In the genomic region with DNA sequence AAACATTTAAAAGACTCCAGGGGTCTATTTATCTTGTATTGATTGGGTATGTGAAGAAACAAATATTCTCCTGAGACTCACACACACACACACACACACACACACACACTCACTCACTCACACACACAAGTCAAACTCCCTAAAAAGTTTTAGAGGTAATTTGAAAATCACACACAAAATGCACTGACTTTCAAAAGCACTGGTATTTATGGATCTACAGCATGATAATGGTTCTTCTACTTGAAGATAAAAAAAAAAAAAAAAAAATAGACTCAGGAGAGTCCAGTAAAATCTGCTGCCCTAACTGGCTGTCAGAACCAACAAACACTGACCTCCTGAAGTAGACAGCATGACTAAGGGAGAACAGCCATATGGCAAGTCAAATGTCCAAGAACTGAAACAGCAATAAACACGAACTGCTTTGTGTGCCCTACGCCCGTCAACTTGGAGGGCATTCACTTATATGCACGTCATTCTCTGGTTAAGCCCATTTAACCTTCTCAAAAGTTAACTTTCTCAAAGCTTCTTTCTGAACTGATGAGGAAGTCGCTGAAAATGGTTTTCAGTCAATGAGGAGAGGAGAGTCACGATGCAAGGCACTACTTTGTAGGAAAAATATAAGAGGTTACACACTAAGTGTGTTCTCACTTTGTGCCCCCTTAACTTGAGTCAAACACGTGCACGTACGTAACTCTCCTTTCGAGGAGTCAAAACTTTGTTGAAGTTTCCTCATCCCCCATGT, we compare ENCODE assay signal across 8 mouse cellular contexts. TPM values are rescaled to one million over a fixed set of nuclear protein-coding genes. Genes with fewer than 3 reads are reported as not detected.
DNase-seq lines count a peak whose midpoint lies in the region; ATAC-seq lines count a peak whose summit lies in the region.

No protein-coding gene starts in this region.

- H3K4me3 ChIP-seq in kidney, embryonic 16.5 days (ENCODE audit: low read length) = peak overlapping the region; percentile 84
- peak overlapping the region; percentile 70; the same call in 1 of the 2 replicates for H3K4me3 ChIP-seq in hindbrain, embryonic 11.5 days (ENCODE audit: low read depth, low read length)
- peak overlapping the region; percentile 58 for H3K4me3 ChIP-seq in midbrain, embryonic 13.5 days (replicated peaks)

- H3K4me1 ChIP-seq in kidney, embryonic 16.5 days (ENCODE audit: insufficient read depth, low read length) = peaks cover 16% of the 10 kb centered on the region
- H3K4me1 ChIP-seq in hindbrain, embryonic 11.5 days (replicated peaks; ENCODE audit: control insufficient read depth, insufficient read depth, low read length) = no peaks in the 10 kb centered on the region
- H3K4me1 ChIP-seq in midbrain, embryonic 13.5 days (replicated peaks) = peaks cover 19% of the 10 kb centered on the region

- H3K27me3 ChIP-seq in kidney, embryonic 16.5 days (ENCODE audit: insufficient read depth, low read length) = no peaks in the 10 kb centered on the region
- H3K27me3 ChIP-seq in hindbrain, embryonic 11.5 days (ENCODE audit: control insufficient read depth, insufficient read depth, low read length) = no peaks in the 10 kb centered on the region
- no peaks in the 10 kb centered on the region for H3K27me3 ChIP-seq in midbrain, embryonic 13.5 days

- WGBS in kidney, embryonic 16.5 days = 25% methylated on average over 10 of the region's 10 CpGs
- WGBS in hindbrain, embryonic 11.5 days = 62% methylated on average over 10 of the region's 10 CpGs
- WGBS in midbrain, embryonic 13.5 days = 64% methylated on average over 10 of the region's 10 CpGs

- H3K9me3 ChIP-seq in kidney, embryonic 16.5 days (ENCODE audit: low read length) = no peaks in the 10 kb centered on the region
- H3K9me3 ChIP-seq in hindbrain, embryonic 11.5 days (ENCODE audit: control insufficient read depth, low read length) = no peaks in the 10 kb centered on the region
- H3K9me3 ChIP-seq in midbrain, embryonic 13.5 days = no peaks in the 10 kb centered on the region

- H3K36me3 ChIP-seq in kidney, embryonic 16.5 days (ENCODE audit: insufficient read depth, low read length) = no peaks in the 10 kb centered on the region
- H3K36me3 ChIP-seq in hindbrain, embryonic 11.5 days (ENCODE audit: control insufficient read depth, insufficient read depth, low read length) = no peaks in the 10 kb centered on the region
- H3K36me3 ChIP-seq in midbrain, embryonic 13.5 days = no peaks in the 10 kb centered on the region

- no peak for DNase-seq in kidney, adult 9 months
- peak; percentile 17 for DNase-seq in NIH3T3 (ENCODE audit: low read depth)
- peak; percentile 12 for DNase-seq in hindbrain, embryonic 11.5 days (ENCODE audit: low spot score)
- DNase-seq in right cerebral cortex, postnatal 25 days = no peak
- DNase-seq in adrenal gland, postnatal 4 days (ENCODE audit: low spot score in 2 of 2) = no peak
- DNase-seq in embryo, embryonic 11 days = no peak

- peak overlapping the region; percentile 87 for H3K9ac ChIP-seq in kidney, embryonic 16.5 days (replicated peaks; ENCODE audit: low read length)
- H3K9ac ChIP-seq in hindbrain, embryonic 11.5 days (ENCODE audit: low read depth, low read length) = no peak overlapping the region; the same call in 1 of the 2 replicates
- peak overlapping the region; percentile 88 for H3K9ac ChIP-seq in midbrain, embryonic 13.5 days (replicated peaks)

- peak overlapping the region; percentile 81 for H3K4me2 ChIP-seq in kidney, embryonic 16.5 days (replicated peaks; ENCODE audit: low read depth, low read length)
- H3K4me2 ChIP-seq in hindbrain, embryonic 11.5 days (replicated peaks; ENCODE audit: low read depth, low read length) = peak overlapping the region; percentile 89
- peak overlapping the region; percentile 90 for H3K4me2 ChIP-seq in midbrain, embryonic 13.5 days (replicated peaks)

- ATAC-seq in kidney, embryonic 16.5 days (ENCODE audit: low FRiP score, low TSS enrichment) = no peak
- no peak for ATAC-seq in hindbrain, embryonic 11.5 days (ENCODE audit: low FRiP score)
- no peak for ATAC-seq in midbrain, embryonic 13.5 days

- H3K27ac ChIP-seq in kidney, embryonic 16.5 days (ENCODE audit: low read length) = peak overlapping the region; percentile 78; the same call in 1 of the 2 replicates
- H3K27ac ChIP-seq in hindbrain, embryonic 11.5 days (ENCODE audit: low read depth, low read length) = no peak overlapping the region
- no peak overlapping the region for H3K27ac ChIP-seq in midbrain, embryonic 13.5 days

RNA-seq across cellular contexts. Expression of gene Kif16b, which starts 1.0 kb away (rescaled TPM):
- polyA plus RNA-seq in kidney, embryonic 16.5 days (2015; fragmentation: Nextera tagmentation; extraction: Ambion mirVana) = 18.2 and 20.4 TPM in 2 replicates
- 6.4 and 6.7 TPM in 2 replicates for polyA plus RNA-seq in hindbrain, embryonic 11.5 days (2014; fragmentation: Nextera tagmentation; extraction: Ambion mirVana)
- 3.7 and 3.9 TPM in 2 replicates for polyA plus RNA-seq in midbrain, embryonic 13.5 days (2015; fragmentation: Nextera tagmentation; extraction: Ambion mirVana)
- 10 to 100 TPM; 22.6 to 26.0 TPM for total RNA-seq in adrenal gland, postnatal 4 days (2021)

Comparison
In these comparisons a context has a peak if more than half of its experiments do, and no peak if none do; other contexts are left out.
1. DNase-seq: peak in NIH3T3 (single experiment) and hindbrain, embryonic 11.5 days (single experiment); none in kidney, adult 9 months (single experiment), right cerebral cortex, postnatal 25 days (single experiment), adrenal gland, postnatal 4 days (0 of 2) and embryo, embryonic 11 days (single experiment).
2. Peak in every context shown above with its lines, with median percentiles within 50 percentile points of each other: H3K4me2 ChIP-seq and H3K4me3 ChIP-seq.